Mouse (Mus musculus): Measurements from ENCODE around the gene Slc41a3.
"Not testable (repeated sequence)": the region's sequence is repeated elsewhere in the genome, so short reads cannot be mapped to it uniquely, and the experiment has no call there.

Gene Slc41a3

GRCm38 (mm10) chr6:90624184-90624583, 19.7 kb downstream of the Slc41a3 start:
- no peak for DNase-seq (ENCODE audit: inconsistent ontology term)

GRCm38 (mm10) chr6:90624733-90625132, 20.2 kb downstream of the Slc41a3 start:
- DNase-seq (ENCODE audit: inconsistent ontology term): no peak

- DNase-seq (ENCODE audit: inconsistent ontology term): no peak
These were observed 20.9 kb downstream of the Slc41a3 start for GRCm38 (mm10) chr6:90625207-90625994.

GRCm38 (mm10) chr6:90627556-90627955, 23.0 kb downstream of the Slc41a3 start:
- no peak for DNase-seq (ENCODE audit: inconsistent ontology term)

- no peak for DNase-seq (ENCODE audit: inconsistent ontology term)
These were observed 25.0 kb downstream of the Slc41a3 start for GRCm38 (mm10) chr6:90629506-90629905.

GRCm38 (mm10) chr6:90630427-90630826, 25.9 kb downstream of the Slc41a3 start:
- no peak for DNase-seq (ENCODE audit: inconsistent ontology term)

- DNase-seq (ENCODE audit: inconsistent ontology term): not testable (repeated sequence)
These were observed 28.0 kb downstream of the Slc41a3 start for GRCm38 (mm10) chr6:90632526-90632925.

- DNase-seq (ENCODE audit: inconsistent ontology term): no peak
These were observed 30.6 kb downstream of the Slc41a3 start for GRCm38 (mm10) chr6:90635081-90635480.

GRCm38 (mm10) chr6:90635611-90636010, 31.1 kb downstream of the Slc41a3 start:
- no peak for DNase-seq (ENCODE audit: inconsistent ontology term)

GRCm38 (mm10) chr6:90643057-90643456, 38.5 kb downstream of the Slc41a3 start:
- DNase-seq (ENCODE audit: inconsistent ontology term): no peak

GRCm38 (mm10) chr6:90644965-90645364, 40.4 kb downstream of the Slc41a3 start:
- no peak for DNase-seq (ENCODE audit: inconsistent ontology term)

GRCm38 (mm10) chr6:90648391-90648790, 43.9 kb downstream of the Slc41a3 start:
- no peak for DNase-seq (ENCODE audit: inconsistent ontology term)

GRCm38 (mm10) chr6:90649279-90649678, 44.8 kb downstream of the Slc41a3 start:
- DNase-seq (ENCODE audit: inconsistent ontology term): no peak

GRCm38 (mm10) chr6:90650634-90651033, 46.1 kb downstream of the Slc41a3 start:
- DNase-seq (ENCODE audit: inconsistent ontology term): no peak

GRCm38 (mm10) chr6:90653736-90654135, 49.2 kb downstream of the Slc41a3 start:
- DNase-seq (ENCODE audit: inconsistent ontology term): peak; percentile 11

- DNase-seq (ENCODE audit: inconsistent ontology term): not testable (repeated sequence)
These were observed 51.9 kb downstream of the Slc41a3 start for GRCm38 (mm10) chr6:90656344-90656850.

GRCm38 (mm10) chr6:90659913-90660312, 55.4 kb downstream of the Slc41a3 start:
- no peak for DNase-seq (ENCODE audit: inconsistent ontology term)

GRCm38 (mm10) chr6:90660398-90661028, 56.0 kb downstream of the Slc41a3 start:
- DNase-seq (ENCODE audit: inconsistent ontology term): no peak

GRCm38 (mm10) chr6:90661029-90661399, 56.5 kb downstream of the Slc41a3 start:
- DNase-seq (ENCODE audit: inconsistent ontology term): no peak

GRCm38 (mm10) chr6:90662148-90662547, 57.6 kb downstream of the Slc41a3 start:
- no peak for DNase-seq (ENCODE audit: inconsistent ontology term)

GRCm38 (mm10) chr6:90663736-90664135, 59.2 kb downstream of the Slc41a3 start:
- DNase-seq (ENCODE audit: inconsistent ontology term): no peak

- DNase-seq (ENCODE audit: inconsistent ontology term): no peak
These were observed 64.2 kb downstream of the Slc41a3 start for GRCm38 (mm10) chr6:90668693-90669092.

GRCm38 (mm10) chr6:90678759-90679158, 74.2 kb downstream of the Slc41a3 start:
- DNase-seq (ENCODE audit: inconsistent ontology term): no peak

All from Muller cell, postnatal 12 days (primary cell).